Mouse (Mus musculus) cerebellum, adult 2 months (tissue): Measurements from ENCODE around the gene Mipep. TPM values are rescaled to one million over a fixed set of nuclear protein-coding genes. Genes with fewer than 3 reads are reported as not detected.

Source experiments
- DNase-seq, 2 experiments: peaks; one replicate each; pipeline ENCODE4 v3.0.0; 2021
- H3K27ac ChIP-seq: fragments of 200-500 bp; 2 replicates; pipeline ENCODE4 v1.5.1; 2012; ENCODE audit warnings: low read length, control low read depth, inconsistent platforms; ENCODE audit not compliant: insufficient read depth
- H3K27me3 ChIP-seq: fragments of 200-500 bp; 2 replicates; pipeline ENCODE4 v1.6.1; 2012; ENCODE audit warnings: inconsistent platforms, mild to moderate bottlenecking, low read length, moderate library complexity; ENCODE audit not compliant: control insufficient read depth, insufficient read depth
- H3K4me1 ChIP-seq: fragments of 200-500 bp; 2 replicates; pipeline ENCODE4 v1.6.1; 2011; ENCODE audit warnings: low read length; ENCODE audit not compliant: control insufficient read depth, insufficient read depth
- H3K4me3 ChIP-seq: fragments of 200-500 bp; replicated peaks from 2 replicates; pipeline ENCODE3; 2011; ENCODE audit warnings: mild to moderate bottlenecking, low read depth, low read length, control low read depth; ENCODE audit not compliant: insufficient read depth
- CTCF ChIP-seq: fragments of 200-500 bp; IDR thresholded peaks from 2 replicates; pipeline ENCODE4 v1.5.1; 2011; ENCODE audit warnings: low read depth, mild to moderate bottlenecking, control low read depth, low read length, moderate library complexity, borderline replicate concordance; ENCODE audit not compliant: insufficient read depth
- POLR2A ChIP-seq: fragments of 200-500 bp; IDR thresholded peaks from 2 replicates; pipeline ENCODE4 v1.6.1; 2011; ENCODE audit warnings: low read length, control low read depth, borderline replicate concordance; ENCODE audit not compliant: insufficient read depth
- WGBS: fragments of 180-500 bp; shearing (Covaris S2); methylation state at CpG from one replicate; pipeline ENCODE4 v1.1.7; 2018; 5-methylcytosine and 5-hydroxymethylcytosine counted together
- polyA plus RNA-seq: library from polyadenylated mRNA; depleted of rRNA; stranded (reverse); fragments of >200 nt; gene quantifications from 2 replicates; pipeline ENCODE4 v1.2.3, GENCODE M21; 2012

Mipep gene
- polyA plus RNA-seq, 1 experiment, result 17.9 TPM

GRCm38 (mm10) chr14:60893882-60894281 lies 109.5 kb downstream of the Mipep start:
- no peak overlapping the region for H3K27ac ChIP-seq
- no peak overlapping the region for H3K4me3 ChIP-seq
- 95% methylated on average over 10 of the region's 10 CpGs for WGBS
- TF ChIP-seq POLR2A, result no peak
- H3K27me3 ChIP-seq, result no peaks in the 10 kb centered on the region
- peaks cover 2% of the 10 kb centered on the region; the same call in 1 of the 2 replicates for H3K4me1 ChIP-seq
- no peak for DNase-seq

DNA sequence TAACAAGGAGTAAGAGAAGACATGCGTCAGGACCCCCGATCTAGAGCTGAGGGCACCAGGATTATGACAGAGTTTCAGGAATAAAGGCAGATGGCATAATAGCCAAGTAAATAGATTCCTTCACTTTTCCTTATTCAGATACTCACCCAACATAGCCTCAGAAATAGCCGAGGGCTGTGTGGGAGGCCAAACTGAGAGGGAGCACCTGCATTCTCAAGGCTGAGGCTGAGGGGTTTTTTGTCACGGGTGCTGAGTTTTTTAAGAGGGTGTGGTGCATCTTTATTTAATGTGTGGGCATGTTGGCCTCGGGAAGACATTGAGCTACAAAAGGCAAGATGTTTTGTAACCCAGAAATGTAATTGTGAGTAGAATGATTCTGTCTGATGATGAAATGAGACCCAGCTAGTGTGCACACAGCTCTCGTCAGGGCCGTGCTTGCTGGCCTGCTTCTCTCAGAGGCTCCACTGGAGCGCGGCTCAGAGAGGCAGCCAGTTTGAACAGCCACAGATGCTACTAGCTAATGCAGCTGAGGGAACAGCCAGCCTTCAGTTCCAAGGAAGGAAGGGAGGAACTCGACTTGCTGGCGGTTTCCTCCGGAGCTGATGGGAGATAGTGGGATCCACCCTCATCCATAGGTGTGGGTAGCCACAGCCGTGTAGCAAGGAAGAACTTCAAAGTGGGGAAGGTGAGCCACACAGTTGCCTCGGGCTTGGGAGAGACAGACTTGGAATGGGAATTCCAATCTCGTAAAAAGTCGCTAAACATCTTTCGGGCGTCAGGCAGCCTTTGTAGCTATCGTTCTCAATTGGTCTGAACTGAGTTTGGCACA lies 111.0 kb downstream of the Mipep start:
- H3K4me3 ChIP-seq, result no peak overlapping the region
- no peak overlapping the region for H3K27ac ChIP-seq
- no peaks in the 10 kb centered on the region for H3K27me3 ChIP-seq
- no peak for DNase-seq
- whole genome bisulfite sequencing, result 77% methylated on average over 19 of the region's 19 CpGs
- peaks cover 2% of the 10 kb centered on the region; the same call in 1 of the 2 replicates for H3K4me1 ChIP-seq
- TF ChIP-seq POLR2A (no peak), CTCF (no peak)

- Histone ChIP-seq H3K27me3 (no peaks in the 10 kb centered on the region), H3K27ac (no peak overlapping the region), H3K4me3 (no peak overlapping the region), H3K4me1 (peaks cover 1% of the 10 kb centered on the region; the same call in 1 of the 2 replicates)
- no peak for DNase-seq
- 64% methylated on average over 5 of the region's 5 CpGs for WGBS
- TF ChIP-seq POLR2A, result no peak
- no peak for TF ChIP-seq CTCF
These were observed 113.8 kb downstream of the Mipep start for GRCm38 (mm10) chr14:60898086-60898667.

DNA sequence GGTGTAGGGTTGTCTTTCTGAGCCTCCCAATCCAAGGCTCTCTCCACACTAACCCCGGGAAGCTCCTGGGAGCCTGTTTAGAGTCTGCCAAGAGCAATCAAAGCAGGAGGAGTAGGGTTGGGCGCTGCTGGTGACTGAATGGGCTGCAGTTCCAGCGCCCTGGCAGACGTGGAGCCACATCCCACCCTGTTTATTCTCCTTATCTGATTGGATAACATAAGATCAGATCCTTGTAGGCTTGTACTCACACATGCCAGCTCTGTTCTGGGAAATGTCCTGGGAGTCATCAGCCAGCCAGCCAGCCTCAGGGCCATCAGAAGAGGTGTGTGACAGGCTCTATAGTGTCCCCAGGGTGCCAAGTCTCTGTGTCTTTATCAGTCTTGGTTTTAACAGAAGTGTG lies 120.1 kb downstream of the Mipep start:
- no peak for DNase-seq

GRCm38 (mm10) chr14:60906421-60907374 lies 122.3 kb downstream of the Mipep start:
- TF ChIP-seq POLR2A, result no peak
- no peak for TF ChIP-seq CTCF
- no peak overlapping the region for H3K27ac ChIP-seq
- no peak overlapping the region for H3K4me3 ChIP-seq
- DNase-seq, result peak; percentile 25 to 73
- no peaks in the 10 kb centered on the region for H3K27me3 ChIP-seq
- peaks cover 4% of the 10 kb centered on the region; the same call in 1 of the 2 replicates for H3K4me1 ChIP-seq
- WGBS, result 40% methylated on average over 10 of the region's 10 CpGs

More for the DNA sequence above, 120.1 kb downstream of the Mipep start:
- Histone ChIP-seq H3K4me1 (peaks cover 4% of the 10 kb centered on the region; the same call in 1 of the 2 replicates), H3K27me3 (no peaks in the 10 kb centered on the region), H3K27ac (no peak overlapping the region), H3K4me3 (no peak overlapping the region)
- TF ChIP-seq POLR2A, result no peak
- TF ChIP-seq CTCF, result no peak
- 72% methylated on average over 4 of the region's 4 CpGs for WGBS

DNA sequence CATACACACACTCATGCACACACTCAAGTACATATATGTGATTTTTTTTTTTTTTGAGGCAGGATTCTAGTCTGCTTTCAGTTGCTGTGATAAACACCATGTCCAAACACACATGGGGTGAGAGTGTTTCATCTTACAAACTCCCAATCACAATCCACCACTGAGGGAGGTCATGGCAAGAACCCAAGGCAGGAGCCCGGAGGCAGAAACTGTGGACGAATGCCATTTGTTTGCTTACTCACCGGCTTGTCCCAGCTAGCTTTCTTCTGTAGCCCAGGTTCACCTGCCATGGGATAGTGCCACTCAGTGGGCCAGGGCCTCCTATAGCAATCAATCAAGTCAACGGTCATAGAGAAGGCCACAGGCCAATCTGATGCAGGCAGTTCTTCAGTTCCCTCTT lies 125.0 kb downstream of the Mipep start:
- no peak for TF ChIP-seq POLR2A
- TF ChIP-seq CTCF, result no peak
- no peak for DNase-seq
- H3K27me3 ChIP-seq, result no peaks in the 10 kb centered on the region
- WGBS, result 48% methylated on average over 4 of the region's 4 CpGs
- H3K4me1 ChIP-seq, result peaks cover 4% of the 10 kb centered on the region; the same call in 1 of the 2 replicates
- H3K4me3 ChIP-seq, result no peak overlapping the region
- H3K27ac ChIP-seq, result no peak overlapping the region

DNA sequence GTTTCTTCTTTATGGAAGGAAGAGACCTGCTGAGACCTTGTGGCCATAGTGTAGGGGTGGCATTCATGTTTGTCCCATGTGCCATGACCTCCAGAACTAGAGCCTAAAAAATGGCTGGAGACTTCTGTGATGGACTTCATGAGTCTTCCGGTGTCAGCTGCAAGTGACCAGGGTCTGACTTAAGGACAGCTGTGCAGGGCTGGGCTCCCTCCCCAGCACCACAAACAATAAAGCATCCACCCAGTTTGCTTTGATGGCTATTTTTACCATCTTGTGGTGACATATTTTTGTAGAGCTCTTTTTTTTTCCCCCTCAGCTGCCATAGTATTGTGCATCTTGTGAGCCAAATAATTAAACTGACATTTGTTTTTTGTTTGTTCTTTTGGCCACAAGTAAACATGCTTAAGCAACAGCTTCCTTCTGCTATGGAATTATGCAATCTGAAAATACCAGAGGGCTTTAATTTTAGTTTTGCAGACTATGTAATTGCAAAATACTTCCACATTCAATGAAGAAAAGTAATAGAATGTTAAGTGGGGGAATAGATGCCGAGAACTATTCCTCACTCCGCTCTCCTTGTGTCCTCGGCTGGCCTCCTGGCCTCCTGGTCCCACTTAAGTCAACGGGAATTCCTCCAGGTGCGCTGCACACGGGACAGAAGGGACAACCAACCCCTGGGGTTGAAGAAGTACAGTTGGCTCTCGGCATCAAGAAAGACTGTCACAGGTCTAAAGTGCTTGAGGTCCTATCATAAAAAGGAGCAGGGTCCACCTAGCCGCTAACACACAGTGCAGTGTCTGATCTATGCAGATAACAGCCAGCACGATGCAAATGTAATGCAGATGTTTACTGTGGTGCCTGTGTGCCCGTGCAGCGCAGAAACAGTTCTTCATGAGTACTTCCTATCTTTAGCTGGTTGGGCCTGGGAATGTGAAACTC lies 126.4 kb downstream of the Mipep start:
- TF ChIP-seq CTCF, result no peak
- no peak for TF ChIP-seq POLR2A
- Histone ChIP-seq H3K27me3 (no peaks in the 10 kb centered on the region), H3K4me3 (no peak overlapping the region), H3K27ac (no peak overlapping the region), H3K4me1 (peaks cover 3% of the 10 kb centered on the region; the same call in 1 of the 2 replicates)
- 92% methylated on average over 12 of the region's 12 CpGs for WGBS
- no peak for DNase-seq
